Mouse (Mus musculus) megakaryocyte, embryonic 14.5 days (primary cell): ENCODE results near the gene Myrf.

Source experiments
- FLI1 ChIP-seq: IDR thresholded peaks from 2 replicates; pipeline ENCODE4 v1.6.1; 2012; ENCODE audit warnings: low read length, inconsistent platforms, mixed read lengths
- GATA1 ChIP-seq: IDR thresholded peaks from 3 replicates; pipeline ENCODE4 v1.6.1; 2012; ENCODE audit warnings: mixed read lengths, low read length, inconsistent platforms, borderline replicate concordance

- TF ChIP-seq GATA1 = no peak
- TF ChIP-seq FLI1 = no peak
Observed at GRCm38 (mm10) chr19:10191326-10191725, 49.2 kb downstream of the Myrf start.
